Mouse (Mus musculus) MEL (cell line): ENCODE data around the gene Gm49416.

Source experiments
- CTCF ChIP-seq, 3 experiments: IDR thresholded peaks in 2 of 3; conservative IDR thresholded peaks in 1 of 3; 2 replicates each; pipeline ENCODE4 v1.5.1; 2011 to 2012; ENCODE audit warnings: low read length in 3 of 3, low read depth in 2 of 3, mild to moderate bottlenecking in 2 of 3, improper control_type of control experiment in 1 of 3, inconsistent platforms in 1 of 3, mixed read lengths in 1 of 3, moderate library complexity in 1 of 3; ENCODE audit not compliant: control insufficient read depth in 1 of 3, insufficient read depth in 1 of 3, poor library complexity in 1 of 3, severe bottlenecking in 1 of 3
- E2F4 ChIP-seq: IDR thresholded peaks from 2 replicates; pipeline ENCODE4 v1.6.1; 2011; ENCODE audit warnings: low read depth, low read length, improper control_type of control experiment, borderline replicate concordance
- ELF1 ChIP-seq: IDR thresholded peaks from 2 replicates; pipeline ENCODE4 v1.6.1; 2014; ENCODE audit warnings: low read depth, mild to moderate bottlenecking, inconsistent platforms, low read length, improper control_type of control experiment, moderate library complexity
- HCFC1 ChIP-seq: IDR thresholded peaks from 2 replicates; pipeline ENCODE4 v1.6.1; 2012; ENCODE audit warnings: low read depth, mild to moderate bottlenecking, inconsistent platforms, low read length, improper control_type of control experiment, moderate library complexity
- MAFK ChIP-seq: IDR thresholded peaks from 2 replicates; pipeline ENCODE4 v1.6.1; 2011; ENCODE audit warnings: low read depth, mild to moderate bottlenecking, low read length, improper control_type of control experiment, borderline replicate concordance
- NRF1 ChIP-seq: IDR thresholded peaks from 2 replicates; pipeline ENCODE4 v1.6.1; 2014; ENCODE audit warnings: low read depth, mild to moderate bottlenecking, inconsistent platforms, low read length, improper control_type of control experiment, moderate library complexity; ENCODE audit not compliant: poor library complexity, insufficient read depth, severe bottlenecking
- POLR2A ChIP-seq, 2 experiments: IDR thresholded peaks; 2 replicates each; pipeline ENCODE4 v1.6.1; 2011 to 2012; ENCODE audit warnings: low read length in 2 of 2, mild to moderate bottlenecking in 2 of 2, control low read depth in 1 of 2, improper control_type of control experiment in 1 of 2, low read depth in 1 of 2, moderate library complexity in 1 of 2; ENCODE audit not compliant: control insufficient read depth in 1 of 2, insufficient read depth in 1 of 2, poor library complexity in 1 of 2
- RAD21 ChIP-seq: IDR thresholded peaks from 2 replicates; pipeline ENCODE4 v1.6.1; 2011; ENCODE audit warnings: mild to moderate bottlenecking, low read depth, low read length, improper control_type of control experiment
- USF1 ChIP-seq: IDR thresholded peaks from 2 replicates; pipeline ENCODE4 v1.6.1; 2014; ENCODE audit warnings: low read depth, mild to moderate bottlenecking, inconsistent platforms, low read length, improper control_type of control experiment, moderate library complexity
- USF2 ChIP-seq, 2 experiments: IDR thresholded peaks; 2 replicates each; pipeline ENCODE4 v1.6.1; 2011 to 2012; ENCODE audit warnings: improper control_type of control experiment in 2 of 2, low read length in 2 of 2, borderline replicate concordance in 1 of 2, inconsistent platforms in 1 of 2, low read depth in 1 of 2, mild to moderate bottlenecking in 1 of 2; ENCODE audit not compliant: insufficient read depth in 1 of 2
- ZMIZ1 ChIP-seq: IDR thresholded peaks from 2 replicates; pipeline ENCODE4 v1.6.1; 2012; ENCODE audit warnings: low read depth, mild to moderate bottlenecking, inconsistent platforms, low read length, improper control_type of control experiment, moderate library complexity

DNA sequence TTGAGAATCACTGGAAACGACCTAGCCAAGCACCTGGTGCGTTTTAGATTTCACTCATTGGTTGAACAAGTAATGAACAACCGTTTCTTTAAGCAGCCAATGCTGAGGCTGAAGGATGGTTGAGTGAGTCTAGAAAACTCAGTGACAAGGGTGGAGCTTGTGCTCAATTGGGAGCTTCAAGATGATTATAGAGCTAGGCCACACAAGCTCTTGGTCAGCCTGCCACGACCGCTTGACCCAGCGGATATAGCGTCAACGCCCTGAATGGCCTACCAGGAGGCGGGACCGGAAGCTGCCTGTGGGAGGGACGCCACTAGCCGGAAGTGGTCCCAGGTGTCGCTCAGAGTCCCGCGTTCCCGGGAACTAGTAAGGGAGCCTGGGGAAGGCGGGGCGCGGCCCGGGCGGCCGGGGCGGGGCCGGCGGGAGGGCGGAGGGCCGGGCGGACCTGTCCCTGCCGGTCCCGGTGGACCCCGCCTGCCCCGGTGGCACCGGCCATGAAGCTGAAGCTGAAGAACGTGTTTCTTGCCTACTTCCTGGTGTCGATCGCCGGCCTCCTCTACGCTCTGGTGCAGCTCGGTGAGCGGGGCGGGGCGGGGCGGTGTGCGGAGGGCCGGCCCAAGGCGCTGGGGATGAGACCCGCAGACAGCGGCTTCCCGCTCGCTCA, 31.5 kb downstream of the Gm49416 start, which contains the start of gene B3gat3:
- TF ChIP-seq USF2 (IDR thresholded peaks at IDR 0.05; ENCODE audit: borderline replicate concordance in 1 of 2, insufficient read depth in 1 of 2, low read depth in 1 of 2, low read length in 2 of 2) = no peak
- TF ChIP-seq CTCF (IDR thresholded peaks at IDR 0.05 in 2 of 3, conservative IDR thresholded peaks at IDR 0.05 in 1 of 3; ENCODE audit: control insufficient read depth in 1 of 3, insufficient read depth in 1 of 3, low read depth in 2 of 3, low read length in 3 of 3, poor library complexity in 1 of 3, severe bottlenecking in 1 of 3) = no peak
- no peak for TF ChIP-seq RAD21
- no peak for TF ChIP-seq NRF1
- peak; percentile 47 to 90; a peak in 3 of 4 replicates for TF ChIP-seq POLR2A (IDR thresholded peaks at IDR 0.05; ENCODE audit: control insufficient read depth in 1 of 2, insufficient read depth in 1 of 2, low read depth in 1 of 2, low read length in 2 of 2, poor library complexity in 1 of 2)
- 0 out of 2 replicates have a peak, but pooled peaks have one; percentile 12 for TF ChIP-seq USF1
- peak; percentile 83 for TF ChIP-seq HCFC1
- TF ChIP-seq MAFK = no peak
- peak; percentile 81 for TF ChIP-seq ELF1
- TF ChIP-seq E2F4 = 0 out of 2 replicates have a peak, but pooled peaks have one; percentile 53
- peak; percentile 63; the same call in 1 of the 2 replicates for TF ChIP-seq ZMIZ1
